Mouse (Mus musculus) kidney, postnatal 25 days (tissue): ENCODE measurements at regions not wholly inside any gene's neighbourhood (a gene's known extent, or its start where the extent isn't known, plus 50 kb on each side); places are given as distances from the start of the nearest gene placed in this dataset.

ENCODE experiments used
- DNase-seq, 2 experiments: peaks; one replicate each; pipeline ENCODE4 v3.0.0; 2021; ENCODE audit warnings: mixed read lengths in 2 of 2

- no peak for DNase-seq
Observed at GRCm38 (mm10) chrX:23499320-23499719, 134.4 kb upstream of the Klhl13 start.

GRCm38 (mm10) chrX:23495199-23495598 lies 130.3 kb upstream of the Klhl13 start:
- no peak for DNase-seq

GRCm38 (mm10) chrX:23476868-23477267 lies 112.0 kb upstream of the Klhl13 start:
- DNase-seq, result no peak

- peak; percentile 3 to 29 for DNase-seq
Observed at GRCm38 (mm10) chrX:23466031-23466430, 101.1 kb upstream of the Klhl13 start.

- no peak for DNase-seq
Observed at GRCm38 (mm10) chrX:23453616-23454015, 88.7 kb upstream of the Klhl13 start.

GRCm38 (mm10) chrX:23422746-23423145 lies 57.9 kb upstream of the Klhl13 start:
- no peak for DNase-seq

GRCm38 (mm10) chrX:23417525-23417924 lies 52.6 kb upstream of the Klhl13 start:
- DNase-seq, result no peak
